Mouse (Mus musculus) cerebellum, postnatal 25 days (tissue): ENCODE results near the gene Ptchd4.

Source experiments
- DNase-seq, 2 experiments: peaks; one replicate each; pipeline ENCODE4 v3.0.0; 2021; ENCODE audit warnings: mixed read lengths in 2 of 2

The Ptchd4 gene

DNA sequence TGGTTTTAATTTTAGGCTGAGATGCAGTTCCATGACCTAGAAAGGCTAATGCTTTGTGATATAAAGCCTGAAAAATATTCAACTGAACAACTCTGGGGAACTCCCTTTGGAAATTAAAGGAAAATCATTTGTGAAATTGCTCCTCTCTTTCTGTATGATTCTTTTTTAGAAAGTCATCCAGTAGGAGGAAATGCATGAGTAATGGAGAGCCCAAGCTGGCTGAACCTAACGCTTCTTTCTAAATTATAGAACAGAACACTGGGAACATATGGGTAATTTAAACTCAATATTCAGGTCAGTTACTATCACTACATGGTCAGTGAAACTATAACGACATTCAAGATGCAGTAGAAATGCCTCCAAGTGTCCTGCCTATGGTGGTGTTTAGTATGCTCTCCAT lies 114.6 kb downstream of the Ptchd4 start:
- no peak for DNase-seq

GRCm38 (mm10) chr17:42452235-42452634 lies 136.5 kb downstream of the Ptchd4 start:
- peak; percentile 67 to 84 for DNase-seq

DNA sequence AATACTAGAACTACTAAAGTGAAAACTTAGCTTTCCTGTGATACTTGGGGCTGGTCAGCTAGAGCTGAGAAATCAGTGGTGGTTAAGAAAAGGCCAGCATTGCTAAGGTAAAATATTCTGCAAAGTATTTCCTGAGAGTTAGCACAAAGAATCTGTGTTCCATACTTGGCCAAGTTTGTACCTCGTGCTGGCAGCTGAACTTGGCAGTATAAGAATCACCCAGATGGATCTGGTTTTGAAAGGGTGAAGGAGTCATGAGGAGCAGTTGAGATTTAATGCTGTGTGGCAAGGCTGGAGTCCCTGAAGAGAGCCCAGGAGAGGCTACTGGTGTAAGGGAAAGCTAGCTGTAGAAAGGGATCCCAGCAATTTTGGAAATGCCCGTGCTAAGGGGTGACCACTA lies 140.7 kb downstream of the Ptchd4 start:
- DNase-seq, result peak; percentile 19 to 26

DNA sequence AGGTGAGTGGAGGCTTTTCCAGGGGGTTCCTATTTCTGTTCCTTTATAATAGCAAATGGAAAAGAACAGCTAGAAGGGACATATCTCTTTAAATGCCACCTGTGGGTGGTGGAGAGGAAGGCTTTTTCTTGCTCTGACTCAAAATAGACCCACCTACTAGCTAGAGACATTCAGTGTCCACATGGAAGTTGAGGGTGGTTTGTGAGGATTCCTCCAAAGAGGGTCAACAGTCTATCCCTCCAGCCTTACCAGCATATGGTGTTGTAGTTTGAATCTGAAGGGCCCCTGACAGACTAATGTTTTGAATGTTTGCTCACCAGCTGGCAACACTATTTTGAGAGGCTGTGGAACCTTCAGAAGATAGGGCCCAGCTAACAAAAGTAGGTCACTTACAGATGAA lies 147.0 kb downstream of the Ptchd4 start:
- no peak for DNase-seq

DNA sequence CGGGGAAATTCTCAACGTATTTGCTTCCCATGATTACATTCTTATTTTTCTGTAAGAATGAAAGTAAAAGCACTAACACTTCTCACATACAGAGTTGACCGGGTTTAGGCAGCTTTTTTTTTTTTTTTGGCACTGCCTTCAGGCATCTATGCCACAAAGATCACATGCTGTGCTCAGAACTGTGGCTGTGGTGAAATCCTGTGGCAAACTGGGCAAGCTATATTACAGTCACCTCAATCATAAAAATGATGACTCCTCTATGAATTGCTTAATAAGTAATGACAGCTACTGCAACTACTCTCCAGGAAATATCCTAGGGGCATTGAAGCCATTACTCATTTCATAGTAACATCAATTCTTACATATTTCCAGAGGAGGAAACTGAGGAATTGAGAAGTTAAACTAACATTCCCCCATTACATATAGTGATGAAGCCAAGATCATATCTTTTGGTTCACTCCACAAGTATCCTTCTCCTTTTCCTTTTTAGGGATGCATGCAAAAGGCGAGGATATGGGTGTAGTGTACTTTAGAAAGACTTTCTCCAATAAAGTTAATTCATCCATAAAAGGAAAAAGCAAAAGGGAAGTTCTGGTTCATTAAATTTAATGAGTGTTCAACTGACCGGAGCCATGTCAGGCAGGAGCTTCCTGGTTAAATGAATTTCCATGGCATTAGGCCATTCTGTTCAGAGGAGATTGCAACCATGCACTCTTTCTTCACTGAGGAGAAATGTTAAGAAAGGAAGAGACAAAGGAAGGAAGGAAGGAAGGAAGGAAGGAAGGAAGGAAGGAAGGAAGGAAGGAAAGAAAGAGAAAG lies 164.6 kb downstream of the Ptchd4 start:
- peak in 1 of 2 experiments; percentile 24 for DNase-seq

GRCm38 (mm10) chr17:42509356-42510262 lies 193.9 kb downstream of the Ptchd4 start:
- no peak for DNase-seq

DNA sequence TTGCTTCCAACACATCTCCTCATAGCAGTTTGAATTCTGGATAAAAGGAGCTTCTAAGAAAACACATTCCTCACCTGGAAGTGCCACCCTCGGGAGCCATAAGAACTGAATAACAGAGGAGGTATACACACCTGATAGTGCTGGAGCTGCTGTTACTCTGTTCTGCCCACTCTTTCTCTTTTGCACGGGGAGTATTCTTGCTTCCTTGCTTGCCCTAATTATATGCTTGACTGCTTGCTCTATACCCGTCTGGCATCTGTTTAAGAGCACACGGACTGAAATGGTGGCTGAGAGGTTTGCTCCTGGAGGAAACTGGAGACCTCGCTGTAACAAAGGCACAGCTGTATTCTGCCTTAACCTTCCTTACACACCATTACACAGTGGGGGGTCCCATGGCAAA lies 214.4 kb downstream of the Ptchd4 start:
- DNase-seq, result no peak

GRCm38 (mm10) chr17:42549578-42549977 lies 233.8 kb downstream of the Ptchd4 start:
- peak; percentile 11 to 42 for DNase-seq
